Mouse (Mus musculus): ENCODE data around the gene R3hdm2.

Gene R3hdm2

GRCm38 (mm10) chr10:127491128-127491512 is 111.0 kb downstream of the R3hdm2 start:
- no peak for DNase-seq (ENCODE audit: extremely low spot score, low spot score)

GRCm38 (mm10) chr10:127492118-127492517 is 112.0 kb downstream of the R3hdm2 start:
- DNase-seq (ENCODE audit: extremely low spot score, low spot score): no peak

- DNase-seq (ENCODE audit: extremely low spot score, low spot score): no peak
Observed at GRCm38 (mm10) chr10:127496156-127496555, 116.0 kb downstream of the R3hdm2 start.

GRCm38 (mm10) chr10:127499516-127499915 is 119.4 kb downstream of the R3hdm2 start:
- DNase-seq (ENCODE audit: extremely low spot score, low spot score): no peak

GRCm38 (mm10) chr10:127500042-127500441 is 119.9 kb downstream of the R3hdm2 start:
- DNase-seq (ENCODE audit: extremely low spot score, low spot score): no peak

- DNase-seq (ENCODE audit: extremely low spot score, low spot score): no peak
Observed at GRCm38 (mm10) chr10:127500894-127501893, 121.1 kb downstream of the R3hdm2 start, which contains the start of gene Stac3. Stac3 (plus strand) TSS chr10:127501686.

- DNase-seq (ENCODE audit: extremely low spot score, low spot score): peak; percentile 82
Observed at GRCm38 (mm10) chr10:127508239-127508638, 128.1 kb downstream of the R3hdm2 start.

GRCm38 (mm10) chr10:127509051-127509836 is 129.1 kb downstream of the R3hdm2 start:
- peak; percentile 99 for DNase-seq (ENCODE audit: extremely low spot score, low spot score)

- peak; percentile 60 for DNase-seq (ENCODE audit: extremely low spot score, low spot score)
Observed at GRCm38 (mm10) chr10:127509837-127510701, 129.9 kb downstream of the R3hdm2 start.

GRCm38 (mm10) chr10:127510895-127511617 is 130.9 kb downstream of the R3hdm2 start:
- DNase-seq (ENCODE audit: extremely low spot score, low spot score): peak; percentile 52

GRCm38 (mm10) chr10:127511634-127512306 is 131.6 kb downstream of the R3hdm2 start:
- DNase-seq (ENCODE audit: extremely low spot score, low spot score): peak; percentile 79

GRCm38 (mm10) chr10:127512307-127512666 is 132.2 kb downstream of the R3hdm2 start:
- DNase-seq (ENCODE audit: extremely low spot score, low spot score): no peak

- peak; percentile 99 for DNase-seq (ENCODE audit: extremely low spot score, low spot score)
Observed at GRCm38 (mm10) chr10:127512813-127513212, 132.7 kb downstream of the R3hdm2 start.

GRCm38 (mm10) chr10:127513501-127514091 is 133.5 kb downstream of the R3hdm2 start:
- DNase-seq (ENCODE audit: extremely low spot score, low spot score): peak; percentile 59

- no peak for DNase-seq (ENCODE audit: extremely low spot score, low spot score)
Observed at GRCm38 (mm10) chr10:127514111-127514698, 134.1 kb downstream of the R3hdm2 start.

- DNase-seq (ENCODE audit: extremely low spot score, low spot score): peak; percentile 43
Observed at GRCm38 (mm10) chr10:127514764-127515163, 134.6 kb downstream of the R3hdm2 start, which contains the start of gene Ndufa4l2. Ndufa4l2 (plus strand) TSS chr10:127514967.

GRCm38 (mm10) chr10:127515271-127515982 is 135.3 kb downstream of the R3hdm2 start:
- peak; percentile 48 for DNase-seq (ENCODE audit: extremely low spot score, low spot score)

- DNase-seq (ENCODE audit: extremely low spot score, low spot score): no peak
Observed at GRCm38 (mm10) chr10:127515983-127516459, 135.9 kb downstream of the R3hdm2 start.

Data from neural tube, embryonic 10.5 days (tissue).